Mouse (Mus musculus) liver, adult 2 months (tissue): Measurements from ENCODE around the gene Lrrc75a. TPM values are rescaled to one million over a fixed set of nuclear protein-coding genes. Genes with fewer than 3 reads are reported as not detected.

Experiments used
- DNase-seq: peaks from one replicate; pipeline ENCODE4 v3.0.0-alpha.2; 2011; ENCODE audit warnings: low read depth, low spot score; ENCODE audit errors: extremely low read depth
- H3K27ac ChIP-seq: fragments of 200-500 bp; replicated peaks from 2 replicates; pipeline ENCODE4 v1.5.1; 2012; ENCODE audit warnings: low read depth, mild to moderate bottlenecking, control low read depth, inconsistent platforms, low read length; ENCODE audit not compliant: insufficient read depth
- H3K27me3 ChIP-seq: fragments of 200-500 bp; 2 replicates; pipeline ENCODE4 v1.6.1; 2012; ENCODE audit warnings: mild to moderate bottlenecking, moderate library complexity, low read length, inconsistent platforms; ENCODE audit not compliant: control insufficient read depth, insufficient read depth
- H3K36me3 ChIP-seq: fragments of 200-500 bp; 2 replicates; pipeline ENCODE4 v1.6.1; 2012; ENCODE audit warnings: low read length, inconsistent platforms; ENCODE audit not compliant: control insufficient read depth, insufficient read depth
- H3K4me1 ChIP-seq: fragments of 200-500 bp; 2 replicates; pipeline ENCODE4 v1.6.1; 2011; ENCODE audit warnings: low read length; ENCODE audit not compliant: control insufficient read depth, insufficient read depth
- H3K4me3 ChIP-seq: fragments of 200-500 bp; 2 replicates; pipeline ENCODE4 v1.5.1; 2011; ENCODE audit warnings: low read depth, mild to moderate bottlenecking, control low read depth, low read length, moderate library complexity; ENCODE audit not compliant: insufficient read depth
- H3K79me2 ChIP-seq: fragments of 200-500 bp; 2 replicates; pipeline ENCODE4 v1.6.1; 2012; ENCODE audit warnings: inconsistent platforms, mild to moderate bottlenecking, low read length, moderate library complexity; ENCODE audit not compliant: control insufficient read depth, insufficient read depth
- H3K9ac ChIP-seq: fragments of 200-500 bp; 2 replicates; pipeline ENCODE4 v1.6.1; 2012; ENCODE audit warnings: low read depth, mild to moderate bottlenecking, control low read depth, inconsistent platforms, low read length
- CTCF ChIP-seq: fragments of 200-500 bp; IDR thresholded peaks from 2 replicates; pipeline ENCODE4 v1.5.1; 2011; ENCODE audit warnings: low read depth, low read length, control low read depth
- POLR2A ChIP-seq: fragments of 200-500 bp; IDR thresholded peaks from 2 replicates; pipeline ENCODE4 v1.6.1; 2011; ENCODE audit warnings: low read length, control low read depth; ENCODE audit not compliant: insufficient read depth; ENCODE audit errors: extremely low read depth
- WGBS: fragments of 180-500 bp; shearing (Covaris S2); methylation state at CpG from one replicate; pipeline ENCODE4 v1.1.7; 2018; 5-methylcytosine and 5-hydroxymethylcytosine counted together
- polyA plus RNA-seq: library from polyadenylated mRNA; depleted of rRNA; stranded (reverse); fragments of >200 nt; gene quantifications from 2 replicates; pipeline ENCODE4 v1.2.3, GENCODE M21; 2012
- total RNA-seq: library from RNA; depleted of rRNA; stranded (reverse); fragments of >200 nt; gene quantifications from 2 replicates; pipeline ENCODE4 v1.2.3, GENCODE M21; 2014

The Lrrc75a gene
- total and polyA plus RNA-seq, 2 experiments: 0.55 to 1.1 TPM

DNA sequence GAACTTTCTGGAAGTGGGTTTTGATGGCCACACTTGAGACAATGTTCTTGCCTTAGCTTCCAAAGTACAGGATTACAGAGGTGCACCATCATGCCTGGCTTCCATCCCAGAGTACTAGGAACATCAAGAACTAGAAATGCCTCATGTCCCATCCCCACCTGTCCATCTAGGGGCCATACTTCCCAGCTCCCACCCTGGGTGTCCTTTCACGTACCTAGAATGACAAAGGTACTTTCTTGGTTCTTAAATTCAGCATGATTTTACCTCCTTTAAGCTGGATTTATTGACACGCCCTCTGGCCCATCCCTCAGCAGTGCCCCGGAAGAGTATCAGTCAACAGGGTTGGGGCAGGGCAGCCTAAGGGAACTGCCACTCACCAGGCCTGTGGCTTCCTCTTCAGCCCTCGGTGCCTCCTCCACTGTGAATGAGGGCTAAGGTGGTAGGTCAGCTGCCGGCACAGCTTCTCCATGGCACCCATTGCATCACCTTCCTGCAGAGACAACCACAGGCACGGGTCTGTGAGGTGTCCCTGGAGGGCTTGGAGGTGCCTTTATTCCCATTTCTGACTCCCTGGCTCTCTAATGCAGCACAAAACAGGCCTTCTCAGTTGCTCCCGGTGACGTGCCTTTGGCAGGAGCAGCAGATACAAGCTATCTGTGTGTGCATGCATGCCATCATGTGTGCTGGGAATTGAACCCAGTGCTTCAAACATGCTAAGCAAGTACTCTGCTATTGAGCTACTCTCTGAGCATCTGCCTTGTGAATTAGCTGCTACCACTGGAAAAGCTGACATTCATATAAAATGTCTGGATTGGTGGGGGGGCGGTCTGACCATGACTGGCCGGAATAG lies 39.3 kb downstream of the Lrrc75a start:
- Histone ChIP-seq H3K27ac (no peak overlapping the region), H3K4me3 (no peak overlapping the region), H3K36me3 (peaks cover 32% of the 10 kb centered on the region), H3K79me2 (no peaks in the 10 kb centered on the region), H3K9ac (no peak overlapping the region), H3K27me3 (no peaks in the 10 kb centered on the region), H3K4me1 (0 out of 2 replicates have a peak, but pooled peaks cover 3% of the 10 kb centered on the region)
- TF ChIP-seq POLR2A: no peak
- TF ChIP-seq CTCF: no peak
- no peak for DNase-seq
- 68% methylated on average over 10 of the region's 10 CpGs for WGBS

- H3K27ac ChIP-seq: no peak overlapping the region
- H3K9ac ChIP-seq: no peak overlapping the region
- 100% methylated on average over 1 of the region's 1 CpGs for WGBS
- H3K27me3 ChIP-seq: no peaks in the 10 kb centered on the region
- H3K4me3 ChIP-seq: no peak overlapping the region
- peaks cover 34% of the 10 kb centered on the region for H3K36me3 ChIP-seq
- DNase-seq: no peak
- no peaks in the 10 kb centered on the region; the same call in 1 of the 2 replicates for H3K79me2 ChIP-seq
- TF ChIP-seq CTCF (no peak), POLR2A (no peak)
- 0 out of 2 replicates have a peak, but pooled peaks cover 3% of the 10 kb centered on the region for H3K4me1 ChIP-seq
Measured at GRCm38 (mm10) chr11:62607952-62608201, 40.4 kb downstream of the Lrrc75a start.

GRCm38 (mm10) chr11:62607170-62607951 lies 41.0 kb downstream of the Lrrc75a start:
- Histone ChIP-seq H3K79me2 (no peaks in the 10 kb centered on the region; the same call in 1 of the 2 replicates), H3K9ac (no peak overlapping the region), H3K27me3 (no peaks in the 10 kb centered on the region), H3K36me3 (peaks cover 34% of the 10 kb centered on the region), H3K27ac (no peak overlapping the region), H3K4me3 (no peak overlapping the region), H3K4me1 (0 out of 2 replicates have a peak, but pooled peaks cover 3% of the 10 kb centered on the region)
- WGBS: 81% methylated on average over 10 of the region's 10 CpGs
- no peak for TF ChIP-seq POLR2A
- TF ChIP-seq CTCF: no peak
- DNase-seq: no peak

GRCm38 (mm10) chr11:62606299-62607169 lies 41.8 kb downstream of the Lrrc75a start:
- Histone ChIP-seq H3K9ac (no peak overlapping the region), H3K27me3 (no peaks in the 10 kb centered on the region), H3K27ac (no peak overlapping the region), H3K36me3 (peaks cover 34% of the 10 kb centered on the region), H3K4me1 (peaks cover 6% of the 10 kb centered on the region), H3K79me2 (no peaks in the 10 kb centered on the region; the same call in 1 of the 2 replicates), H3K4me3 (no peak overlapping the region)
- TF ChIP-seq CTCF: no peak
- no peak for TF ChIP-seq POLR2A
- DNase-seq: no peak
- 66% methylated on average over 10 of the region's 10 CpGs for WGBS

GRCm38 (mm10) chr11:62605619-62606298 lies 42.6 kb downstream of the Lrrc75a start:
- H3K36me3 ChIP-seq: peaks cover 34% of the 10 kb centered on the region
- DNase-seq: no peak
- no peak overlapping the region for H3K4me3 ChIP-seq
- peaks cover 6% of the 10 kb centered on the region for H3K4me1 ChIP-seq
- no peak overlapping the region for H3K27ac ChIP-seq
- 82% methylated on average over 10 of the region's 10 CpGs for WGBS
- no peaks in the 10 kb centered on the region for H3K27me3 ChIP-seq
- TF ChIP-seq CTCF: no peak
- TF ChIP-seq POLR2A: no peak
- H3K9ac ChIP-seq: no peak overlapping the region
- no peaks in the 10 kb centered on the region; the same call in 1 of the 2 replicates for H3K79me2 ChIP-seq
